20 mouse cellular contexts compared by ENCODE assay signal in the genomic region with DNA sequence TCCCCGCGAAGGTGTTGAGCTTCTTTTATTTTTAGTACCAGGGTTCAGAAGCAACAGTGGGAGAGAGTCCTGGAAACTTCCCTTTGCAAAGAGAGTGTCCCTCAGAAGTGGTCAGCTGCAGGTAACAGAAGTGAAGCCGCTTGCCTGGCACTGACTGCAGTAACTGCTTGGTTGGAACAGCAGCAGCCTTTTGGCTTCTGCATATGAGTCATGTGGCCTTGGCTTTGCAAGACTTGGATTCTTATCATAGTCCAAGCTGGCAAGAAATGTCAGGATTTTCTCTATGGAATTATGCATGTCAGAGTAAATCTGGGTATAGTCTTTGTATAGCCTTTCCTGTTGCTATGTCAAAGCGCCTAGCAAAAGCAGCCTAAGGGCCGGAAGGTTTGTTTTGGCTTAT. TPM values are rescaled to one million over a fixed set of nuclear protein-coding genes. Genes with fewer than 3 reads are reported as not detected.
"Had no signal": no experiment of that assay in that cellular context is flagged by ENCODE, and none has a peak within 500 bp of the region (broad histone marks: within the 10 kb centered on the region; RNA-seq: fewer than 3 reads in every experiment).

No protein-coding gene starts in this region.

- H3K4me3 ChIP-seq: limb, embryonic 15.5 days; liver, embryonic 12.5 days; megakaryocyte, embryonic 14.5 days; midbrain, embryonic 15.5 days; neural tube, embryonic 12.5 days had no signal

- H3K9me3 ChIP-seq: limb, embryonic 15.5 days; liver, embryonic 12.5 days; midbrain, embryonic 15.5 days; neural tube, embryonic 12.5 days had no signal

- H3K27ac ChIP-seq: kidney, postnatal 0 days; limb, embryonic 15.5 days; liver, embryonic 12.5 days; midbrain, embryonic 15.5 days; neural tube, embryonic 12.5 days had no signal

- H3K4me2 ChIP-seq: limb, embryonic 15.5 days; liver, embryonic 12.5 days; lung, embryonic 14.5 days; midbrain, embryonic 11.5 days; midbrain, embryonic 15.5 days; neural tube, embryonic 12.5 days had no signal

- DNase-seq: kidney, postnatal 36 days; layer of hippocampus, adult 9-11 months; layer of hippocampus, postnatal 36 days; lung, embryonic 14.5 days; lung, postnatal 10 days; lung, postnatal 4 days; thymus, adult 2 months; thymus, postnatal 25 days had no signal

- H3K9ac ChIP-seq: limb, embryonic 15.5 days; liver, embryonic 12.5 days; lung, embryonic 14.5 days; midbrain, embryonic 15.5 days; neural tube, embryonic 12.5 days had no signal

- ATAC-seq: liver, embryonic 12.5 days; midbrain, embryonic 15.5 days had no signal

- H3K36me3 ChIP-seq: limb, embryonic 15.5 days; liver, embryonic 12.5 days; midbrain, embryonic 15.5 days; neural tube, embryonic 12.5 days had no signal

RNA-seq across cellular contexts. Expression of a gene that starts 4.1 kb away (rescaled TPM):
- total RNA-seq: monocyte, adult 5-6 weeks; neutrophil, adult 5-6 weeks had no signal
- polyA plus RNA-seq: limb, embryonic 11.5 days; liver, embryonic 12.5 days; liver, embryonic 16.5 days; lung, embryonic 14.5 days; midbrain, embryonic 11.5 days; neural tube, embryonic 12.5 days; stomach, embryonic 14.5 days had no signal
